Mouse (Mus musculus) cerebellum, adult 9-10 months (tissue): ENCODE data around the gene Acsf2.

Experiments
- DNase-seq: peaks from one replicate; pipeline ENCODE4 v3.0.0; 2022

The Acsf2 gene

GRCm38 (mm10) chr11:94546381-94546780 lies 55.3 kb downstream of the Acsf2 start:
- DNase-seq, result peak; percentile 44

- peak; percentile 49 for DNase-seq
Observed at GRCm38 (mm10) chr11:94544422-94544821, 57.2 kb downstream of the Acsf2 start.

- DNase-seq, result peak; percentile 99
Observed at GRCm38 (mm10) chr11:94543932-94544331, 57.7 kb downstream of the Acsf2 start.

- peak; percentile 30 for DNase-seq
Observed at GRCm38 (mm10) chr11:94543344-94543743, 58.3 kb downstream of the Acsf2 start.

- no peak for DNase-seq
Observed at GRCm38 (mm10) chr11:94542400-94542799, 59.3 kb downstream of the Acsf2 start.

- no peak for DNase-seq
Observed at GRCm38 (mm10) chr11:94539761-94540160, 61.9 kb downstream of the Acsf2 start.

- no peak for DNase-seq
Observed at GRCm38 (mm10) chr11:94538733-94539292, 62.9 kb downstream of the Acsf2 start.

- no peak for DNase-seq
Observed at GRCm38 (mm10) chr11:94533171-94533570, 68.5 kb downstream of the Acsf2 start.

GRCm38 (mm10) chr11:94528879-94529278 lies 72.8 kb downstream of the Acsf2 start:
- DNase-seq, result no peak

GRCm38 (mm10) chr11:94526171-94526879 lies 75.3 kb downstream of the Acsf2 start:
- no peak for DNase-seq

- peak; percentile 78 for DNase-seq
Observed at GRCm38 (mm10) chr11:94521219-94521843, 80.3 kb downstream of the Acsf2 start, which contains the start of gene Mycbpap. Gene Mycbpap, minus strand, starts transcription at chr11:94521742.

- no peak for DNase-seq
Observed at GRCm38 (mm10) chr11:94513452-94513851, 88.2 kb downstream of the Acsf2 start.

GRCm38 (mm10) chr11:94508976-94509375 lies 92.7 kb downstream of the Acsf2 start:
- no peak for DNase-seq
